9 mouse cellular contexts compared by ENCODE assay signal in genomic region chr11:35119360-35119759, GRCm38 (mm10). TPM values are rescaled to one million over a fixed set of nuclear protein-coding genes. Genes with fewer than 3 reads are reported as not detected.
A peak's percentile ranks its signal among the peaks of the same experiment; 100 is the strongest.
DNase-seq lines count a peak whose midpoint lies in the region; ATAC-seq lines count a peak whose summit lies in the region.
"Had no signal": no experiment of that assay in that cellular context is flagged by ENCODE, and none has a peak within 500 bp of the region (broad histone marks: within the 10 kb centered on the region; RNA-seq: fewer than 3 reads in every experiment).

No protein-coding gene starts in this region.

- no peaks in the 10 kb centered on the region for H3K36me3 ChIP-seq in kidney, embryonic 16.5 days (ENCODE audit: insufficient read depth, low read length)
- no peaks in the 10 kb centered on the region for H3K36me3 ChIP-seq in embryonic facial prominence, embryonic 12.5 days
- H3K36me3 ChIP-seq: neural tube, embryonic 12.5 days had no signal

- H3K9ac ChIP-seq in kidney, embryonic 16.5 days (replicated peaks; ENCODE audit: low read length) = no peak overlapping the region
- H3K9ac ChIP-seq in embryonic facial prominence, embryonic 12.5 days = no peak overlapping the region
- H3K9ac ChIP-seq: neural tube, embryonic 12.5 days had no signal

- H3K4me2 ChIP-seq in kidney, embryonic 16.5 days (replicated peaks; ENCODE audit: low read depth, low read length) = no peak overlapping the region
- H3K4me2 ChIP-seq in embryonic facial prominence, embryonic 12.5 days (replicated peaks) = no peak overlapping the region
- H3K4me2 ChIP-seq: neural tube, embryonic 12.5 days had no signal

- peaks cover 42% of the 10 kb centered on the region for H3K4me1 ChIP-seq in kidney, embryonic 16.5 days (ENCODE audit: insufficient read depth, low read length)
- H3K4me1 ChIP-seq in embryonic facial prominence, embryonic 12.5 days = peaks cover 37% of the 10 kb centered on the region

- no peak overlapping the region for H3K27ac ChIP-seq in kidney, embryonic 16.5 days (ENCODE audit: low read length)
- peak overlapping the region; percentile 73 for H3K27ac ChIP-seq in embryonic facial prominence, embryonic 12.5 days
- H3K27ac ChIP-seq: neural tube, embryonic 12.5 days had no signal

- peaks cover 25% of the 10 kb centered on the region for H3K27me3 ChIP-seq in kidney, embryonic 16.5 days (ENCODE audit: insufficient read depth, low read length)
- peaks cover 16% of the 10 kb centered on the region for H3K27me3 ChIP-seq in embryonic facial prominence, embryonic 12.5 days

- 19% methylated on average over 6 of the region's 6 CpGs for WGBS in kidney, embryonic 16.5 days
- WGBS in embryonic facial prominence, embryonic 12.5 days = 5% methylated on average over 6 of the region's 6 CpGs

- no peak for ATAC-seq in kidney, embryonic 16.5 days (ENCODE audit: low FRiP score, low TSS enrichment)
- no peak for ATAC-seq in embryonic facial prominence, embryonic 12.5 days (ENCODE audit: insufficient number of reproducible peaks, insufficient read depth, low FRiP score, low TSS enrichment)

- intact Hi-C loops in heart, postnatal 10 days (cut with DNase I) = loop anchor here (1.0 to 10.0 kb wide), 5 partner anchors 235 to 575 kb away; no protein-coding TSS in a partner anchor
- intact Hi-C loops in left cerebral cortex, postnatal 4 days (cut with DNase I) = loop anchor here (2.0 kb wide), 1 partner anchor 287 kb away; no protein-coding TSS in a partner anchor

- peak; percentile 53 for DNase-seq in kidney, adult 11 months
- peak; percentile 89 for DNase-seq in adrenal gland, postnatal 14 days
- DNase-seq in heart, postnatal 10 days = peak; percentile 86 to 88
- DNase-seq in left cerebral cortex, postnatal 4 days = peak; percentile 81
- DNase-seq in retina, embryonic 14.5 days (ENCODE audit: low spot score) = peak; percentile 80
- DNase-seq in urinary bladder, postnatal 14 days (ENCODE audit: low spot score) = peak; percentile 78

- H3K4me3 ChIP-seq in kidney, embryonic 16.5 days (ENCODE audit: low read length) = no peak overlapping the region
- no peak overlapping the region for H3K4me3 ChIP-seq in embryonic facial prominence, embryonic 12.5 days
- H3K4me3 ChIP-seq: neural tube, embryonic 12.5 days had no signal

- no peaks in the 10 kb centered on the region for H3K9me3 ChIP-seq in kidney, embryonic 16.5 days (ENCODE audit: low read length)
- no peaks in the 10 kb centered on the region for H3K9me3 ChIP-seq in embryonic facial prominence, embryonic 12.5 days
- H3K9me3 ChIP-seq: neural tube, embryonic 12.5 days had no signal

RNA-seq across cellular contexts. Expression of gene Slit3, which starts 1.7 kb away (rescaled TPM):
- 7.3 and 8.3 TPM in 2 replicates for polyA plus RNA-seq in kidney, embryonic 16.5 days (2015; fragmentation: Nextera tagmentation; extraction: Ambion mirVana)
- 43.7 and 46.3 TPM in 2 replicates for total RNA-seq in adrenal gland, postnatal 14 days (2021)
- polyA plus RNA-seq in embryonic facial prominence, embryonic 12.5 days (2016; fragmentation: Nextera tagmentation; extraction: Ambion mirVana) = 33.5 and 34.2 TPM in 2 replicates
- 10 to 100 TPM; 16.2 to 20.4 TPM for total RNA-seq in heart, postnatal 10 days (2021)
- 10 to 100 TPM; 21.2 to 29.1 TPM for total RNA-seq in left cerebral cortex, postnatal 4 days (2021)
